Comparison of ENCODE assay signal across 8 mouse cellular contexts in genomic region chr5:34326249-34326691, GRCm38 (mm10). TPM values are rescaled to one million over a fixed set of nuclear protein-coding genes. Genes with fewer than 3 reads are reported as not detected.
DNase-seq lines count a peak whose midpoint lies in the region; ATAC-seq lines count a peak whose summit lies in the region.

No protein-coding gene starts in this region.

- H3K4me1 ChIP-seq in heart, embryonic 12.5 days (replicated peaks): peaks cover 12% of the 10 kb centered on the region

- no peak overlapping the region for H3K27ac ChIP-seq in heart, embryonic 12.5 days (ENCODE audit: poor library complexity, severe bottlenecking)

- no peak for ATAC-seq in heart, embryonic 12.5 days (ENCODE audit: insufficient number of reproducible peaks, low FRiP score)
- ATAC-seq in megakaryocyte progenitor cell, adult 5-6 weeks (replicated peaks; ENCODE audit: poor library complexity): 0 out of 2 replicates have a peak, but pooled peaks have one; percentile 6

- no peaks in the 10 kb centered on the region for H3K36me3 ChIP-seq in heart, embryonic 12.5 days

- H3K27me3 ChIP-seq in heart, embryonic 12.5 days (replicated peaks): no peaks in the 10 kb centered on the region

- 21% methylated on average over 4 of the region's 4 CpGs for WGBS in heart, embryonic 12.5 days

- DNase-seq in heart, adult 9 months (ENCODE audit: low spot score in 2 of 2): no peak
- DNase-seq in R1 (ENCODE audit: low read depth, low spot score): peak; percentile 69
- peak; percentile 12 to 30 for DNase-seq in heart, postnatal 10 days
- no peak for DNase-seq in layer of hippocampus, adult 9-11 months
- no peak for DNase-seq in left cerebral cortex, postnatal 10 days (ENCODE audit: extremely low spot score in 1 of 2, low spot score in 2 of 2)
- no peak for DNase-seq in adrenal gland, adult 18-20 months (ENCODE audit: low spot score in 2 of 2)

- no peaks in the 10 kb centered on the region for H3K9me3 ChIP-seq in heart, embryonic 12.5 days (replicated peaks)

- H3K4me2 ChIP-seq in heart, embryonic 12.5 days: peak overlapping the region; percentile 67

- H3K9ac ChIP-seq in heart, embryonic 12.5 days: no peak overlapping the region

- H3K4me3 ChIP-seq in heart, embryonic 12.5 days: no peak overlapping the region

- intact Hi-C loops in heart, postnatal 10 days (cut with DNase I): no loop called here
- intact Hi-C loops in left cerebral cortex, postnatal 10 days (cut with DNase I): no loop called here

RNA-seq across cellular contexts. Expression of gene Rnf4, which starts 9.8 kb away (rescaled TPM):
- polyA plus RNA-seq in heart, embryonic 12.5 days (2016; fragmentation: Nextera tagmentation; extraction: Ambion mirVana): 125 and 130 TPM in 2 replicates
- 10 to 100 TPM; 57.1 to 62.6 TPM for total RNA-seq in heart, postnatal 10 days (2021)
- total RNA-seq in megakaryocyte progenitor cell, adult 5-6 weeks (2015): 143 and 145 TPM in 2 replicates
- 107 and 120 TPM in 2 replicates for total RNA-seq in megakaryocyte progenitor cell, adult 5-6 weeks (2017)
- total RNA-seq in left cerebral cortex, postnatal 10 days (2021): 10 to 100 TPM; 91.0 to 92.9 TPM
- total RNA-seq in adrenal gland, adult 18-20 months (2021): 100 to 1,000 TPM; 101 to 105 TPM

RNA-seq across cellular contexts. Expression of gene Cfap99, which starts 37.9 kb away (rescaled TPM):
- polyA plus RNA-seq in heart, embryonic 12.5 days (2016; fragmentation: Nextera tagmentation; extraction: Ambion mirVana): 0.08 TPM in 1 of 2 replicates, not detected in the other
- total RNA-seq in heart, postnatal 10 days (2021): not detected
- total RNA-seq in megakaryocyte progenitor cell, adult 5-6 weeks (2015): not detected in 2 replicates
- total RNA-seq in megakaryocyte progenitor cell, adult 5-6 weeks (2017): not detected in 2 replicates
- under 1 TPM; 0.26 to 0.51 TPM for total RNA-seq in left cerebral cortex, postnatal 10 days (2021)
- not detected for total RNA-seq in adrenal gland, adult 18-20 months (2021)

RNA-seq across cellular contexts. Expression of gene Zfyve28, which starts 38.0 kb away (rescaled TPM):
- 0.28 and 0.37 TPM in 2 replicates for polyA plus RNA-seq in heart, embryonic 12.5 days (2016; fragmentation: Nextera tagmentation; extraction: Ambion mirVana)
- total RNA-seq in heart, postnatal 10 days (2021): 1 to 10 TPM; 1.3 to 1.4 TPM
- total RNA-seq in megakaryocyte progenitor cell, adult 5-6 weeks (2015): 0.25 and 0.46 TPM in 2 replicates
- 0.04 and 0.10 TPM in 2 replicates for total RNA-seq in megakaryocyte progenitor cell, adult 5-6 weeks (2017)
- 10 to 100 TPM; 28.4 to 28.9 TPM for total RNA-seq in left cerebral cortex, postnatal 10 days (2021)
- 1 to 10 TPM in 1 of 2 experiments, under 1 TPM in 1; 0.53 to 1.0 TPM for total RNA-seq in adrenal gland, adult 18-20 months (2021)

RNA-seq across cellular contexts. Expression of gene Fam193a, which starts 43.5 kb away (rescaled TPM):
- polyA plus RNA-seq in heart, embryonic 12.5 days (2016; fragmentation: Nextera tagmentation; extraction: Ambion mirVana): 7.8 and 8.5 TPM in 2 replicates
- 10 to 100 TPM; 38.2 to 39.3 TPM for total RNA-seq in heart, postnatal 10 days (2021)
- total RNA-seq in megakaryocyte progenitor cell, adult 5-6 weeks (2015): 27.1 and 38.6 TPM in 2 replicates
- 30.8 and 48.2 TPM in 2 replicates for total RNA-seq in megakaryocyte progenitor cell, adult 5-6 weeks (2017)
- total RNA-seq in left cerebral cortex, postnatal 10 days (2021): 10 to 100 TPM; 47.7 to 50.8 TPM
- total RNA-seq in adrenal gland, adult 18-20 months (2021): 10 to 100 TPM; 28.9 to 29.5 TPM

Comparison
In these comparisons a context has a peak if more than half of its experiments do, and no peak if none do; other contexts are left out.
1. DNase-seq: peak in R1 (single experiment) and heart, postnatal 10 days (2 of 2); none in heart, adult 9 months (0 of 2), layer of hippocampus, adult 9-11 months (single experiment), left cerebral cortex, postnatal 10 days (0 of 2) and adrenal gland, adult 18-20 months (0 of 2).
2. RNA of gene Zfyve28, which starts 38.0 kb away (total RNA-seq): 28.4 to 28.9 TPM in left cerebral cortex, postnatal 10 days; 1.3 to 1.4 TPM in heart, postnatal 10 days, 0.53 to 1.0 TPM in adrenal gland, adult 18-20 months and 0.04 to 0.46 TPM in megakaryocyte progenitor cell, adult 5-6 weeks; every median in the first group is over 10 times any median in the second.